Mouse (Mus musculus): ENCODE data around the gene Adrb1. TPM values are rescaled to one million over a fixed set of nuclear protein-coding genes. Genes with fewer than 3 reads are reported as not detected.

Gene Adrb1
- polyA plus RNA-seq, 1 experiment from 2014 or later = 0.07 TPM

Other genes with a start within 250 kb of the Adrb1 start
- gene Dclre1a, start 174.0 kb upstream of the Adrb1 start, polyA plus RNA-seq (2014; fragmentation: Nextera tagmentation; extraction: Ambion mirVana) = 13.0 and 19.8 TPM in 2 replicates
- gene Nhlrc2, start 173.9 kb upstream of the Adrb1 start, polyA plus RNA-seq (2014; fragmentation: Nextera tagmentation; extraction: Ambion mirVana) = 11.8 and 17.8 TPM in 2 replicates
- 11.4 and 22.9 TPM in 2 replicates for gene Ccdc186, start 100.0 kb downstream of the Adrb1 start, polyA plus RNA-seq (2014; fragmentation: Nextera tagmentation; extraction: Ambion mirVana)
- gene Tdrd1, start 104.0 kb downstream of the Adrb1 start, polyA plus RNA-seq (2014; fragmentation: Nextera tagmentation; extraction: Ambion mirVana) = 0.33 and 1.3 TPM in 2 replicates
- gene Vwa2, start 152.1 kb downstream of the Adrb1 start, polyA plus RNA-seq (2014; fragmentation: Nextera tagmentation; extraction: Ambion mirVana) = 10.0 and 16.1 TPM in 2 replicates

All from kidney, embryonic 14.5 days (tissue).